Mouse (Mus musculus): ENCODE measurements around the gene Dock9.

The Dock9 gene

DNA sequence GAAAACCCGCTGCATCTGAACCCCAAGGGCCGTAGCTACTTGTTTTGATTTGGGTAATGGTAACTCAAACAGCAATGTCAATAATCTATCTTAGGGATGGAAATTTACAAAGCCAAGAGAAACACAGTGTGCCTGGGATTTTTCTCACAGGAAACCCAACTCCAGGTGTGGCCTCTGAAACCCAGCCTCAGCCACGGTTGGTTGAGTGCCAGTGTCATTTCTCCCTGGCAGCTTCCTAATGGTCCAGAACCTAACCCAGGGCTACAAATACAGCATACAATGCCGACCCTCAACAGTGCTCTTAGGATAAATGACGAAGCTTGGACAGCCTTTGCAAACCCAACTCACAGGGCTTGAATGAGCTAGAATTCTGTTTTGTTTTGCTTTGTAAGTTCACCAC lies 92.0 kb downstream of the Dock9 start:
- no peak for TF ChIP-seq GATA4 (IDR thresholded peaks at IDR 0.05; ENCODE audit: insufficient replicate concordance, low read length)

DNA sequence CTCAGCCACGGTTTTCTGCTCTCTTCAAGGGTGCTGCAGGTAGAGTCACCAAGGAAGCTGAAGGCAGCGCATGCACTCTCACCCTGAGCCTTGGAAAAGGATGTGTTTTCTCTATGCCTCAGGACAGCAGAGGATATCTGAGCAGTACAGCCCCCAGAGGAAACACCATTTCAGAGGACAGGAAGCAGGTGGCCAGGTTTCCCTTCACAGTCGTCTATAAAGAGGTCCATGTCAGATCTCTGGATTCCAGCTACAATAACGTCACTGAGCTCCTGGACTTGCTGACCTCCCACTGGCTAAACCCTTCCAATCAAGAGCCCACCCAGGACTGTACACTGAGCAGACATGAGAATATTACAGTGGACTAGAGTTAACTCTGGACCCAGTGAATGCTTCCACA lies 95.1 kb downstream of the Dock9 start:
- TF ChIP-seq GATA4 (IDR thresholded peaks at IDR 0.05; ENCODE audit: insufficient replicate concordance, low read length), result no peak

DNA sequence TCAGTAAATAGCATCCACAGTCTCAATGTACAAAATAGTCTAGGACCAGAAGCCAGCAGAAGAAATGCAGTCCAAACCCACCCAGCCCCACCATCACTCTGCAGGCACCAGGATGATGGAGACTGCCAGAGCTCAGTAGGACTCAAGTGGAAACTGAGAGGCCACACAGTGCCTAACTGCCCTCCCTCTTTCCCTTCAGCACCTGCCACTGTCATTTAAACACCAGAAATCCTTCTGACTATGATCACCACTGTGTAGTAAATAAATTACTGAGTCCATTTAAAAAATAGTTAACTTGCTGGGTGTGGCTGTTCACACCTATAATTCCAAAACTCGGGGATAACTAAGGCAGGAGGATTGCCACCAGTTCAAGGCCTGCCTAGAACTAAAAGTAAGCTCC lies 97.6 kb downstream of the Dock9 start:
- no peak for TF ChIP-seq GATA4 (IDR thresholded peaks at IDR 0.05; ENCODE audit: insufficient replicate concordance, low read length)

DNA sequence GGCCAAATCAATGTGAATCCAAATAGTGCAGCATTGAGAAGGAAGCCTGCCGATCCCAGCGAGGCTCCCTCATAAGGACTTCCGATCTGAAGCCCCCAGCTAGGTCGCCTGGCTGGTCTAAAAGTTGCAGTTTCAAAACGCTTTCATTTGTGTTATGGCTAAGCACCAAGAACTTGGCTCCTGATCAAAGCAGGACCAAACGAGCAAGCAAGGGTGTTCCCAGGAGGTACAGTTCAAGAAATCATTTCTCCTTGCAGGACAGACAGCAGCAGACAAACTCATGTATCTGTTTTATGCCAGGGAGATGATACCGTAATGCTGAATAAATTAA lies 99.1 kb downstream of the Dock9 start:
- no peak for TF ChIP-seq GATA4 (IDR thresholded peaks at IDR 0.05; ENCODE audit: insufficient replicate concordance, low read length)

DNA sequence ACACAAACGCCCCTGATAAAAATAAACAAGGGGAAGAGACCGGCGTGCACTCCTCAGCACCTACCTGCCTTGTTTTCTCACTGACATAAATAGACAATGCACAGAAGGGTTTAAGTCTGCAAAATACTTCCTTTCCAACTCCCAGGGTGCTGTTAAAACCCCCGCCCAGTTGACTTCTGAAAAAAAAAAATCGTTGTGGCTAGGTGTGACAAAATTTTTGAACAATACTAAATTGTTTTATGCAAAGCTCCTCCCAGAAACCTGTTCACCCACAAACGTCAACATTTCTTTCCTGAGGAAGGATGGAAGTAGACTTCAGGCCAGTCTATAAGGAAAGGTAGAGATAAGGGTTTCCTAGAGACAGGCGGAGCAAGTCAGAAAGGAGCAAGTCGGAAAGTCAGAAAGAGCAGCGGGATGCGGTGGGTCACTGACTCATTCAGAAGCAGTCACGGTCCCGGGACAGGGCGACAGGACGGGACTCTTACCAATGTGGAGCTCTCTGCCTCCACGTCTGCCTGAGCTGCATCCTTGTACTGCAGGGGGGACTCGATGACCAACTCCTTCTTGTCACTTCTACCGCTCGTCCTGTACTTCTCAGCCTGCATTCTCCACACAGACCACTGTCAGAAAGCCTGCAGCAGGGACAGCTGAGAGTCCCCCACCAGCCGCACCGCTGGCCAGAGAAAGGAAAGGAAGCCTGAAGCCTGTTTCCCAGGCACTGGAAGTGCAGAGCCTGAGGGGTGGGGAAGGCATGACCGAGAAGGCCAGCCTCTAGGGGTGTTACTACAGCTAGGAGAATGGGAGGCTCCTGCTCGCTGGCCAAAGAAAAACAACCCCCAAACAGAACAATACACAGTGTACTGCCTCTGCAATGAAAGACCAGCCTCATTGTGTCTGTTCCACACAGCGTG lies 99.7 kb downstream of the Dock9 start:
- no peak for TF ChIP-seq GATA4 (IDR thresholded peaks at IDR 0.05; ENCODE audit: insufficient replicate concordance, low read length)

DNA sequence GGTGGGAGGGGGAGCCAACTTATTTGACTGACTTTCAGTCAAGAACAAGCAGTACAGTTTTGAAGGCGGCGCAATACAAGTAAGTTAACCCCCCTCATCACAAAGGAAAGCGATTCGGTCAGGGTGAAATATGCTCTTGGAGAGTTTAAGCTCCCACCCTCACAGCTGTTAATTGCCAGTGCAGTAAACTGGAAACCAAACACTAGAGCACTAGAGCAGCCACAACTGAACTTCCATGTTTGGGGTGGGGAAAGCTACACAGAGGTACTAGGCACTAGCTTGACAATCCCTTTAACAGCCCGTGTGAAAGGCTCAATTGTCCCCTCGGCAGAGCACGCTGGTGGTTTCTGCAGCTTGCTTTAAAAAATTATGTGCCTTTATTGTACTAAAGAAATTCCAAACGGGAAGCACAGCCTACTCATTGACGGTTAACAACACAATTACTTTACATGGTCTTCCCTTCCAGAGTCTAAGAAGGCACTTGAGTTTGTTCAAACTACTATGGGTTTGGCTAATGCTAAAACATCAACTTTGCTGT lies 100.4 kb downstream of the Dock9 start:
- no peak for TF ChIP-seq GATA4 (IDR thresholded peaks at IDR 0.05; ENCODE audit: insufficient replicate concordance, low read length)

DNA sequence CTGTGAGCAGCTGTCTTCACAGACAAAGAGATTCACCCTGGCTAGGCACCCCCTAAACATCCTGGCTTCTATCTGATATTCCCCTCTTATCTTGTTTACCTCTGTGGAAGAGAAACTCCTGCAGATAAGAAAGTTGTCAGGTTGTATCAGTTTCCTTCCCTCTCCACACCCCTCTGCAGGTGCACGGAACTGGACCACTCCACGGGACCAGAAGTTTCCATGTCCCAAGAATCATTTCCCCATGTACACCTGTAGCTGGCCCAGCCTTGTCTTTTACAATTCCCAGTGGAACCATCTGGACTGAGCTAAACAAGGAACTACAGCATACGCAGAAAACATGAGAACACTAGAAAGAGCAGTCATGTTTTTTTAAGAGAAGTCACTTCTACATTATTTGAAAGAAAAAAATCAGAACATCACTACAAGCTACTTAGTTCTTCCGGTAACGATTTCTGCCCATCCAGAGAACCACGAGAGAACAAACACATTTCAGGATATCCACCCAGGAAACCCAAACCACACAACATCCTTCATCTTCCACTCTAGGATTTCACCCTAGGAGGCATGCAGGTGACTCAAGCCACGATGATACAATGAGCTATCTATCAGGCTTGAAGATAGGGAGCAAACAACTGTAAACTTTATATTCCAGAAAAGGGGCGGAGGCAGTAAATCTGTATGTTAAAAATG lies 101.1 kb downstream of the Dock9 start:
- TF ChIP-seq GATA4 (IDR thresholded peaks at IDR 0.05; ENCODE audit: insufficient replicate concordance, low read length), result no peak

DNA sequence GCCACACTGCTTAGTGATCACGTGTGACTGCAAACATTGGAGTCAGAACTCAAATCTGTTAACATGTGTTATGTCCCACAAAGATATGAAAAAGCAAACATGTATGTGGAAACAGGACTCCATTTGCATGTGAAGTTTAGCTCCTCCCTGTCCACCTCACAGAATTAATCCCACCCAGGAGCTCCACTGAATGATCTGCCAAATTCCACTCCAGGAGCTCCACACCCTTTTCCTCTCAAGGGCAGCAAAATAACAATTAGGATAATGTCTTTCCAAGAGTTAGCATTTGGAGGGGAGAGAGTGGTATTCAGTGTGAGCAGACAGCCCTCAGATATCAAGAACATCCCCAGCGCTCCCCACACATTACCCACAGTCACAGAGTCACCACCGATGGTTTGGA lies 102.9 kb downstream of the Dock9 start:
- TF ChIP-seq GATA4 (IDR thresholded peaks at IDR 0.05; ENCODE audit: insufficient replicate concordance, low read length), result no peak

DNA sequence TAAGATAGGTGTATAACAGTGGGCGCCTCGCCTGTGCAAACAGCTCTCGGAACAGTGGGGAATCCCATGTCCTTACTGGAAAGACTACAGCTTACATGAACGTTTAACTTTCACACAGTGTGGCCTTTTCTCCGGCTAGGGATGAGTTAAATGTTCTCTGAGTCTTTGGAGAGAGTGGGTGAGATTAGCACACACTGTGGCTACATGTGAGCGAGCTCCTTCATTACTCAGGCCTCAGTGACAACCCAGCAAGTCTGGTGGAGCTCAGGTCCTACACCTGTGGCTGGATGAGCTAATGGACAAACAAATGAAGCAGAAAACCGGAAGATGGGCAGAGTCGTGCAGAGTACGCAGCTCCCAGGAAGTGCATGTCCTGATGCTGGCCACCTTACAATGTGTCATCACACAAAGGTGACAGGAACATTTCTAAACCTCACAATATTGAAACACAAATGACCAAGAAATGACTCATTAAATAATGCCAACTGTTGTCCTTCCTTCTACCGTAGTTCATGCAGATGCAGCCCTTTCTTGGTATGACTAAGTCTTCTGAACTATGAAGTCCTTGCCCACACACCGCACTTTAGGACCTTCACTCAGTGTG lies 103.5 kb downstream of the Dock9 start:
- TF ChIP-seq GATA4 (IDR thresholded peaks at IDR 0.05; ENCODE audit: insufficient replicate concordance, low read length), result no peak

DNA sequence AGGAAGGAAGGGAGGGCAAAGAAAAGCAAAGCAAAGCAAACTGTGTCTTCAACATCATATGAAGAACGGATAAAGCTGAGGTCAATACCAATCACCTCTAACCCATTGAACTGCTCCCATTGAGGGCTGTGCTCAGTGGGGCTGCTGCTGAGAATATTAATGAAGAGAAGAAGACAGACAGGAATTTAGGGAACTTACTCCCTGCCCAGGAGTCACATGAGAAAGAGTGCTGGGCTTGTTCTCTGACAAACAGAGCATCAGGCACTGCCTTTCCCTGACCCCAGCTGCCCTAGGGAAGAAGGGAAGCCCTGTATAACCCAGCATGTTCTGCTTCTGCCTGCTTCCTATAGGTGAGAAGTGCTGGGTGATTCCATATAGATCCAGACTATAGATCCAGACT lies 109.5 kb downstream of the Dock9 start:
- no peak for TF ChIP-seq GATA4 (IDR thresholded peaks at IDR 0.05; ENCODE audit: insufficient replicate concordance, low read length)

DNA sequence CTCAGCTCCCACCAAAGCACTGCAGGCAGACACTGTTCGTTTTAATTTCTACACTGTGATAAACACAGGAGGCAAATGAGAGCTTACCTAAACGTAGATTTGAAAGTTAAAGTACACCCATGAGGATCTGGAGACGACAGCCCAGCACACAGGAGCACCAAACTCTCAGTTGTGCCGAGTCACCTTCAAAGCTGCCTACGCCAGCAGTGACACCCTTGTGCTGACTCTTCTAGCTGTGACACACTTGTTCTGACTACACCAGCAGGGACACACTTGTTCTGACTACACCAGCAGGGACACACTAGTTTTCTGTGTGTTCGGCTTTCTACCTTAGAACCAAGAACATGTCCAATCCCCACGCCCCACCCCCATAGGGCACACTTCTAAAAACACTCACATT lies 110.4 kb downstream of the Dock9 start:
- no peak for TF ChIP-seq GATA4 (IDR thresholded peaks at IDR 0.05; ENCODE audit: insufficient replicate concordance, low read length)

DNA sequence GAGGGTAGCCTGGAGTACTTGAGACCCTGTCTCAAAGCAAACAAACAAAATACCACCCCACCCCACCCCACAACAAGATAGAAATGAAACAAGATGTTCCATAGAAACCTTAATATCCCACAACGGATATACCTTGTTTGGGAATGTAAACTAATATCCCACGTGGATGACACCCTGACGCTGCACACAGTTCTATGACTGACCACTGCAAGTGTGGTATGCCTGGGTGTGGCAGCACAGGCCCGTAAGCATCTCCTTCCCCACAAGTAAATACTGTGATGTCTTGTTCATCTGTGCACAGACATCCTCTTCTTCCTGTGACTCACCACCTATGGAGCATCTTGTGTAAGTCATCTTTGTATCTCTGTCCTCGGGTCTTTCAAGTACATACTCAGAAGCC lies 118.7 kb downstream of the Dock9 start:
- no peak for TF ChIP-seq GATA4 (IDR thresholded peaks at IDR 0.05; ENCODE audit: insufficient replicate concordance, low read length)

DNA sequence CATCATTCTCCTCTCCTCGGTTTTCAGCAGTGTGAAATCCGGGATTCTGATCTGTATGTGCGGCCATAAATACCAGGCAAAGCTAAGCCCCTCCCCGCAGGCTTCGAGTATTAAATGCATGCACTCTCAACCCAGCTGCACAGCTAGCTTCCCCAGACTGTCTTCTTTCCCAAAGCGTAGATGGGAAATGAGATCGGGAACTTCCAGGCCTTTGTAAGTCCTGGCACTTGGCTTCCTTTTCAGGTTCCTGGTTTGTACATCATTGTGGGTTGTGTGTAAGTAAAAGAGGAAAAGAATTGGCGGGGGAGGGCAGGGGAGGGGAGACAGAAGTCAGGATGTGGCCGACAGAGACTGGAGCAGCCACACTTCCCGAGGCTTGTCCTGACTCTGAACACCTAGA lies 119.2 kb downstream of the Dock9 start:
- TF ChIP-seq GATA4 (IDR thresholded peaks at IDR 0.05; ENCODE audit: insufficient replicate concordance, low read length), result 0 out of 2 replicates have a peak, but pooled peaks have one; percentile 15

DNA sequence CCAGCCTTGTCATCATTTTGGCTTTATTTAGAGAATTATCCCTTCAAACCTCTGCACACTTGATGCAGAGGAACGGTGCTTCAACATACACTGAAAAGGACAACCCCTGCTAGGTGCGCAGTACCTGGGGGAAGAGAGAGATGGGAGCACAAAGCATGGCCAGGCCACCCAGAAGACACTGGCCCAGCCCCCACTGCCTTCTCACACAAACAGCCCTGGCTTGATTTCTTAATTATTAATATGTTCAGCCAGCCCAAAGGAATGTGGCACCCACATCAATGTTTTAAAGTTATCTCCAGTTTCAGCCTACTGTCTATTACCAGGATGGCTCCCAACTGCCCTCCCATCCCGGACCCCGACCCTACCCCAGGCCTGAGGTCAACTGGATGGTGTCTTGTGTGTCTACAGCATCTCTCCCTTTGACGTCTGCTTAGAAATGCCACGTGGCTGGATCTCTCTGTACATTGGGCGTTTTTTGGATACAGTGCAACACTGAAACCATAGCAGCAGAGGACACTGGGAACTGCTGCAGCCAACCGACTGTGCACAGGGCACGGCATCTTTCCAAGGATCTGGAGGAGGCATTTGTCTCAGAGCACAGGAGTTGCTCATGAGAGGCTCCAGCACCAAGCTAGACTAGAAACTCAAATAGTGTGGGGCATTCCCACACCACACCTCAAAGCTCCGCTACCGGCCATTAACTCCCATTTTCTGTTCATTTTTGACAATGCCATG lies 120.9 kb downstream of the Dock9 start:
- no peak for TF ChIP-seq GATA4 (IDR thresholded peaks at IDR 0.05; ENCODE audit: insufficient replicate concordance, low read length)

DNA sequence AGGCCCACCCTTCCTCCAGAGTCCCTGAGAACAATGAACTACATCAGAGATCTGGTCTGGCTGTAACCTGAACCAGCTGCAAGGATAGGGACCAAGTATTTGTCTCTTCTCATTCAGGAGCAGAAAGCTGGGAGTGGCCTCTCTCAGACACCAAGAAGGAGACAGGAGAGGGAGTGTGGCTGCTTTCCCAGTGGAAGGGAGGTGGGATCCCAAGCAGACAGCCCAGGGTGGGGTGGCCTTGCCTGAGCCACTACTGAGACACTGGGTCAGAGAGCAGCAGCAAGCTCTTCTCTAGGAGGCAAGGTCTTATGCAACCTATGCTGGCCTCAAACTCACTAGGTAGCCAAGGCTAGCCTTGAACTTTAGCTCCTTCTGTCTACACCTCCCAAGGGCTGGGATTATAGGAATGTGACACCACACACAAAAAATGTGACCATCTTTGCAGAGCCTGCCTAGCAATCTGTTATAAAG lies 121.5 kb downstream of the Dock9 start:
- no peak for TF ChIP-seq GATA4 (IDR thresholded peaks at IDR 0.05; ENCODE audit: insufficient replicate concordance, low read length)
